Mouse (Mus musculus): ENCODE data around the gene Icam2. TPM values are rescaled to one million over a fixed set of nuclear protein-coding genes. Genes with fewer than 3 reads are reported as not detected.

Icam2 gene
- total and polyA plus RNA-seq, 3 experiments, result 22.0 to 46.8 (median 22.4) TPM

- H3K4me1 ChIP-seq (ENCODE audit: control insufficient read depth, insufficient read depth, low read length), result peaks cover 16% of the 10 kb centered on the region
- intact Hi-C loops (cut with DNase I), result loop anchor here (1.0 to 10.0 kb wide), 3 partner anchors 9 to 437 kb away; no protein-coding TSS in a partner anchor
- peak overlapping the region; percentile 55 for H3K9ac ChIP-seq (ENCODE audit: low read depth, low read length)
- peak; percentile 56 to 58 for DNase-seq
- 33% methylated on average over 7 of the region's 7 CpGs for WGBS
- H3K27ac ChIP-seq, result peak overlapping the region; percentile 91
- TF ChIP-seq CTCF (IDR thresholded peaks at IDR 0.05) (peak; percentile 63), POLR2A (IDR thresholded peaks at IDR 0.05; ENCODE audit: insufficient read depth, low read depth, low read length) (no peak), EP300 (IDR thresholded peaks at IDR 0.05; ENCODE audit: insufficient read depth, low read depth, low read length) (peak; percentile 54; the same call in 1 of the 2 replicates)
- no peaks in the 10 kb centered on the region; the same call in 1 of the 2 replicates for H3K79me2 ChIP-seq (replicated peaks; ENCODE audit: control insufficient read depth, insufficient read depth, low read length)
- H3K4me3 ChIP-seq, result peak overlapping the region; percentile 56
- no peaks in the 10 kb centered on the region; the same call in 1 of the 2 replicates for H3K36me3 ChIP-seq (ENCODE audit: control insufficient read depth, insufficient read depth, low read length)
- no peaks in the 10 kb centered on the region for H3K27me3 ChIP-seq (ENCODE audit: control insufficient read depth, insufficient read depth, low read length)
These were observed 6.0 kb downstream of the Icam2 start for GRCm38 (mm10) chr11:106381883-106382282.

GRCm38 (mm10) chr11:106381011-106381410 is 6.9 kb downstream of the Icam2 start:
- TF ChIP-seq POLR2A (IDR thresholded peaks at IDR 0.05; ENCODE audit: insufficient read depth, low read depth, low read length) (no peak), EP300 (IDR thresholded peaks at IDR 0.05; ENCODE audit: insufficient read depth, low read depth, low read length) (0 out of 2 replicates have a peak, but pooled peaks have one; percentile 36), CTCF (IDR thresholded peaks at IDR 0.05) (peak; percentile 55)
- Histone ChIP-seq H3K36me3 (ENCODE audit: control insufficient read depth, insufficient read depth, low read length) (no peaks in the 10 kb centered on the region; the same call in 1 of the 2 replicates), H3K4me1 (ENCODE audit: control insufficient read depth, insufficient read depth, low read length) (peaks cover 18% of the 10 kb centered on the region), H3K9ac (ENCODE audit: low read depth, low read length) (peak overlapping the region; percentile 55), H3K79me2 (replicated peaks; ENCODE audit: control insufficient read depth, insufficient read depth, low read length) (no peaks in the 10 kb centered on the region; the same call in 1 of the 2 replicates), H3K4me3 (peak overlapping the region; percentile 56), H3K27me3 (ENCODE audit: control insufficient read depth, insufficient read depth, low read length) (no peaks in the 10 kb centered on the region), H3K27ac (peak overlapping the region; percentile 91)
- 57% methylated on average over 11 of the region's 11 CpGs for WGBS
- DNase-seq, result no peak
- intact Hi-C loops (cut with DNase I), result loop anchor here (2.0 to 10.0 kb wide), 2 partner anchors 326 to 436 kb away; no protein-coding TSS in a partner anchor

- TF ChIP-seq POLR2A (IDR thresholded peaks at IDR 0.05; ENCODE audit: insufficient read depth, low read depth, low read length) (no peak; the same call in 1 of the 2 replicates), EP300 (IDR thresholded peaks at IDR 0.05; ENCODE audit: insufficient read depth, low read depth, low read length) (0 out of 2 replicates have a peak, but pooled peaks have one; percentile 8)
- Histone ChIP-seq H3K4me1 (ENCODE audit: control insufficient read depth, insufficient read depth, low read length) (peaks cover 4% of the 10 kb centered on the region), H3K9ac (ENCODE audit: low read depth, low read length) (no peak overlapping the region), H3K27ac (no peak overlapping the region), H3K4me3 (no peak overlapping the region), H3K36me3 (ENCODE audit: control insufficient read depth, insufficient read depth, low read length) (no peaks in the 10 kb centered on the region; the same call in 1 of the 2 replicates), H3K27me3 (ENCODE audit: control insufficient read depth, insufficient read depth, low read length) (no peaks in the 10 kb centered on the region), H3K79me2 (replicated peaks; ENCODE audit: control insufficient read depth, insufficient read depth, low read length) (no peaks in the 10 kb centered on the region)
- WGBS, result 52% methylated on average over 5 of the region's 5 CpGs
- intact Hi-C loops (cut with DNase I), result no loop called here
- DNase-seq, result no peak
These were observed 12.9 kb downstream of the Icam2 start for GRCm38 (mm10) chr11:106374979-106375378.

GRCm38 (mm10) chr11:106374559-106374958 is 13.3 kb downstream of the Icam2 start:
- Histone ChIP-seq H3K79me2 (replicated peaks; ENCODE audit: control insufficient read depth, insufficient read depth, low read length) (no peaks in the 10 kb centered on the region), H3K27me3 (ENCODE audit: control insufficient read depth, insufficient read depth, low read length) (no peaks in the 10 kb centered on the region), H3K4me3 (no peak overlapping the region), H3K4me1 (ENCODE audit: control insufficient read depth, insufficient read depth, low read length) (peaks cover 3% of the 10 kb centered on the region; the same call in 1 of the 2 replicates), H3K27ac (no peak overlapping the region; the same call in 1 of the 2 replicates), H3K36me3 (ENCODE audit: control insufficient read depth, insufficient read depth, low read length) (no peaks in the 10 kb centered on the region; the same call in 1 of the 2 replicates), H3K9ac (ENCODE audit: low read depth, low read length) (no peak overlapping the region)
- TF ChIP-seq EP300 (IDR thresholded peaks at IDR 0.05; ENCODE audit: insufficient read depth, low read depth, low read length) (no peak), POLR2A (IDR thresholded peaks at IDR 0.05; ENCODE audit: insufficient read depth, low read depth, low read length) (no peak), CTCF (IDR thresholded peaks at IDR 0.05) (no peak)
- intact Hi-C loops (cut with DNase I), result no loop called here
- 45% methylated on average over 9 of the region's 9 CpGs for WGBS
- no peak for DNase-seq

- Histone ChIP-seq H3K79me2 (replicated peaks; ENCODE audit: control insufficient read depth, insufficient read depth, low read length) (no peaks in the 10 kb centered on the region), H3K27me3 (ENCODE audit: control insufficient read depth, insufficient read depth, low read length) (no peaks in the 10 kb centered on the region), H3K27ac (no peak overlapping the region; the same call in 1 of the 2 replicates), H3K9ac (ENCODE audit: low read depth, low read length) (no peak overlapping the region), H3K4me1 (ENCODE audit: control insufficient read depth, insufficient read depth, low read length) (peaks cover 3% of the 10 kb centered on the region; the same call in 1 of the 2 replicates), H3K4me3 (no peak overlapping the region), H3K36me3 (ENCODE audit: control insufficient read depth, insufficient read depth, low read length) (no peaks in the 10 kb centered on the region; the same call in 1 of the 2 replicates)
- WGBS, result 38% methylated on average over 11 of the region's 11 CpGs
- TF ChIP-seq POLR2A (IDR thresholded peaks at IDR 0.05; ENCODE audit: insufficient read depth, low read depth, low read length), result no peak
- TF ChIP-seq CTCF (IDR thresholded peaks at IDR 0.05), result no peak
- TF ChIP-seq EP300 (IDR thresholded peaks at IDR 0.05; ENCODE audit: insufficient read depth, low read depth, low read length), result no peak
- no peak for DNase-seq
- intact Hi-C loops (cut with DNase I), result no loop called here
These were observed 13.9 kb downstream of the Icam2 start for GRCm38 (mm10) chr11:106373998-106374397.

GRCm38 (mm10) chr11:106366316-106366715 is 21.6 kb downstream of the Icam2 start:
- H3K79me2 ChIP-seq (replicated peaks; ENCODE audit: control insufficient read depth, insufficient read depth, low read length), result no peaks in the 10 kb centered on the region
- no peaks in the 10 kb centered on the region for H3K36me3 ChIP-seq (ENCODE audit: control insufficient read depth, insufficient read depth, low read length)
- H3K27ac ChIP-seq, result no peak overlapping the region
- H3K4me1 ChIP-seq (ENCODE audit: control insufficient read depth, insufficient read depth, low read length), result peaks cover 1% of the 10 kb centered on the region
- peak; percentile 67 to 84 for DNase-seq
- WGBS, result 4% methylated on average over 3 of the region's 3 CpGs
- no peaks in the 10 kb centered on the region for H3K27me3 ChIP-seq (ENCODE audit: control insufficient read depth, insufficient read depth, low read length)
- H3K4me3 ChIP-seq, result no peak overlapping the region
- TF ChIP-seq CTCF (IDR thresholded peaks at IDR 0.05) (peak; percentile 95), EP300 (IDR thresholded peaks at IDR 0.05; ENCODE audit: insufficient read depth, low read depth, low read length) (peak; percentile 82; the same call in 1 of the 2 replicates), POLR2A (IDR thresholded peaks at IDR 0.05; ENCODE audit: insufficient read depth, low read depth, low read length) (no peak)
- peak overlapping the region; percentile 39; the same call in 1 of the 2 replicates for H3K9ac ChIP-seq (ENCODE audit: low read depth, low read length)
- intact Hi-C loops (cut with DNase I), result loop anchor here (2.0 kb wide), 2 partner anchors 26 to 64 kb away; no protein-coding TSS in a partner anchor
